Mouse (Mus musculus): Measurements from ENCODE around the gene Pdlim1. TPM values are rescaled to one million over a fixed set of nuclear protein-coding genes. Genes with fewer than 3 reads are reported as not detected.

Gene Pdlim1
- total and polyA plus RNA-seq, 2 experiments from 2014 or later: 2.8 to 6.6 TPM

- Histone ChIP-seq H3K27me3 (ENCODE audit: insufficient read depth, low read length) (no peaks in the 10 kb centered on the region), H3K27ac (ENCODE audit: low read depth, low read length) (no peak overlapping the region), H3K4me1 (ENCODE audit: insufficient read depth) (no peaks in the 10 kb centered on the region), H3K9ac (no peak overlapping the region), H3K4me3 (ENCODE audit: low read depth, low read length) (no peak overlapping the region), H3K36me3 (ENCODE audit: insufficient read depth) (peaks cover 55% of the 10 kb centered on the region), H3K4me2 (ENCODE audit: low read depth) (no peak overlapping the region), H3K9me3 (ENCODE audit: low read length) (no peaks in the 10 kb centered on the region)
- no peak for TF ChIP-seq CTCF (IDR thresholded peaks at IDR 0.05; ENCODE audit: low read depth)
- WGBS: 96% methylated on average over 12 of the region's 12 CpGs
- no peak for ATAC-seq
- DNase-seq: no peak
Measured at GRCm38 (mm10) chr19:40309911-40310310, 38.3 kb upstream of the Pdlim1 start.

DNA sequence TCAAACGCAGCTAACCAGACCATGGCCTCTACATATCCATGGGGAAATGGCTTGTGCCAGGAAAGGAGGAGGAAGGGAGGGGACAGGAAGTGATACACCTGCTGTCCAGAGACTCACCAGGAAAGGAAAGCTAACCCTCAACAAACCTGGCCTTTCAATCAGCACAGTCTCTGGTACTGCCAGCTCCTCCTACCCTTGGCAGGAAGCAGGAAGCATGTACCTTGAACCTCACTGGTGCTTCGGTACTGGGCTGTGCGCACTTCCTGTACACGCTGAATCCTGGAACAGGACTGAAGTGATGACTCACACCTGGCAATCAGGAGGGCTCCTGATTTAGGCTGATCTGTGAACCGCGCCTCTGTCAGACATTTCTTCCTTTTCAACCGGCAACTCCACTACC is 35.9 kb upstream of the Pdlim1 start:
- H3K9ac ChIP-seq: no peak overlapping the region
- no peaks in the 10 kb centered on the region for H3K27me3 ChIP-seq (ENCODE audit: insufficient read depth, low read length)
- 90% methylated on average over 7 of the region's 7 CpGs for WGBS
- DNase-seq (no peak), ATAC-seq (no peak)
- no peaks in the 10 kb centered on the region for H3K9me3 ChIP-seq (ENCODE audit: low read length)
- no peaks in the 10 kb centered on the region for H3K4me1 ChIP-seq (ENCODE audit: insufficient read depth)
- H3K4me2 ChIP-seq (ENCODE audit: low read depth): no peak overlapping the region
- peaks cover 44% of the 10 kb centered on the region for H3K36me3 ChIP-seq (ENCODE audit: insufficient read depth)
- no peak overlapping the region for H3K4me3 ChIP-seq (ENCODE audit: low read depth, low read length)
- no peak overlapping the region for H3K27ac ChIP-seq (ENCODE audit: low read depth, low read length)
- TF ChIP-seq CTCF (IDR thresholded peaks at IDR 0.05; ENCODE audit: low read depth): no peak

DNA sequence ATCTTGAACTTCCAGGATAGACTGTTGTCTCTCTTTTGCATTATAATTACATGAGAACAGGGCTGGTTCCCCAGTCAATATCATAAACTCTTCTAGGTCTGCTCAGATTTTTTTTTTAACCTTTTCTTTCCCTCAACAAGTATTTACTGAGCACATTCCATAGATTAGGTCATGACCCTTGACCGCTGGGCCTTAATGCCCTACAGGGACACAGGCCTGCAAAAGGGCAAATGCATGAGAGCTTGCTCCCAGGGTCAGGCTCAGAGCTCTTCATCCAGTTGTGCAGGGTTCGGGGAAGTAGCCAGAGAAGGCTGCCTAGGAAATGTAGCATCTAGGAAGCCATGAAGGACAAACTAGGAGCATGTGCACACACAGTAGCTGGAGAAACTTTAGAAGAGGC is 35.0 kb upstream of the Pdlim1 start:
- DNase-seq (no peak), ATAC-seq (no peak)
- Histone ChIP-seq H3K4me1 (ENCODE audit: insufficient read depth) (no peaks in the 10 kb centered on the region), H3K9me3 (ENCODE audit: low read length) (no peaks in the 10 kb centered on the region), H3K9ac (no peak overlapping the region), H3K4me3 (ENCODE audit: low read depth, low read length) (no peak overlapping the region), H3K27me3 (ENCODE audit: insufficient read depth, low read length) (no peaks in the 10 kb centered on the region), H3K4me2 (ENCODE audit: low read depth) (no peak overlapping the region), H3K27ac (ENCODE audit: low read depth, low read length) (no peak overlapping the region), H3K36me3 (ENCODE audit: insufficient read depth) (peaks cover 40% of the 10 kb centered on the region)
- no peak for TF ChIP-seq CTCF (IDR thresholded peaks at IDR 0.05; ENCODE audit: low read depth)
- 81% methylated on average over 2 of the region's 2 CpGs for WGBS

DNA sequence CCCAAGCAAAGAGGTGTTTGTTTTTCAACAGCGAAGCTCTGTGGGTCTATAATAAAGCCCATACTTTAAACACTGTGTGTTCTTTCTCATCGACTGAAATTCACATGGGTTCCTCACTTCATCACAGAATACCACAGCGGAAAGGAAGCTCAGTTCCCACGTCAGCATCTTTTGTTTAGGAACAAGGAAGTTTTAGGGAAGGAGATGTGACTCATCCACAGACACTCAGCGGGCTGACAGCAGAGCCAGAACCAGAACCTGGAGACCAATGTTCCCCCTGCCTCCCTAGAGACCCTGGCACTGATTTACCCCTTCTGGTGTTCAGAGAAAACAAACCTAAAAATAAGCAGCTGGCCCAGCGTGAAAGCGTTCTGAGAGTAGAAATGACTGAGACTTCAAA is 33.8 kb upstream of the Pdlim1 start:
- Histone ChIP-seq H3K9ac (no peak overlapping the region), H3K36me3 (ENCODE audit: insufficient read depth) (peaks cover 34% of the 10 kb centered on the region), H3K4me3 (ENCODE audit: low read depth, low read length) (no peak overlapping the region), H3K9me3 (ENCODE audit: low read length) (no peaks in the 10 kb centered on the region), H3K4me2 (ENCODE audit: low read depth) (no peak overlapping the region), H3K27ac (ENCODE audit: low read depth, low read length) (no peak overlapping the region), H3K4me1 (ENCODE audit: insufficient read depth) (no peaks in the 10 kb centered on the region), H3K27me3 (ENCODE audit: insufficient read depth, low read length) (no peaks in the 10 kb centered on the region)
- TF ChIP-seq CTCF (IDR thresholded peaks at IDR 0.05; ENCODE audit: low read depth): no peak
- DNase-seq (no peak), ATAC-seq (no peak)
- WGBS: 75% methylated on average over 7 of the region's 7 CpGs

DNA sequence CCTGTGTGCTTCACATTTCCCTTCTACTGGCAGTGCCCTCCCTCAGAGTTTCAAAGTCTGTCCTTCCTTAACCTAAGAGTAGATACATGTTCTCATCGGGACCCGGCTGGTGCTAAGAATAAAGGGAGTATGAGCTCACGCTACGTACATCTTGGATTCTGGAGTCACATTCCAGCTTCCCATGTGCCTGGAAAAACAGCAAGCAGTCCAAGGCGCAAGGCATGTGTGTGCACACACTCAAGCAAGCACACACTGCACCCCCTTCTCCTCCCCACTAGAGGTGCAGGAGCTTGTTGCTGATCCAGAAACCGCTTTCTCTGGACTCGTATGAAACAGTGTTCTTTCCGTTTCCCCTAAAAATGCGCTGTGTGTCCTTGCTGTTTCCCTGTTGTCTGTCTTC is 31.3 kb upstream of the Pdlim1 start:
- H3K27me3 ChIP-seq (ENCODE audit: insufficient read depth, low read length): no peaks in the 10 kb centered on the region
- peak; percentile 26 for ATAC-seq
- H3K4me2 ChIP-seq (ENCODE audit: low read depth): no peak overlapping the region
- peaks cover 26% of the 10 kb centered on the region for H3K36me3 ChIP-seq (ENCODE audit: insufficient read depth)
- no peak for DNase-seq
- H3K9ac ChIP-seq: no peak overlapping the region
- WGBS: 82% methylated on average over 9 of the region's 9 CpGs
- H3K27ac ChIP-seq (ENCODE audit: low read depth, low read length): no peak overlapping the region
- 0 out of 2 replicates have a peak, but pooled peaks cover 5% of the 10 kb centered on the region for H3K4me1 ChIP-seq (ENCODE audit: insufficient read depth)
- no peaks in the 10 kb centered on the region for H3K9me3 ChIP-seq (ENCODE audit: low read length)
- TF ChIP-seq CTCF (IDR thresholded peaks at IDR 0.05; ENCODE audit: low read depth): peak; percentile 13; the same call in 1 of the 2 replicates
- H3K4me3 ChIP-seq (ENCODE audit: low read depth, low read length): no peak overlapping the region

GRCm38 (mm10) chr19:40302477-40302876 is 30.8 kb upstream of the Pdlim1 start:
- H3K27me3 ChIP-seq (ENCODE audit: insufficient read depth, low read length): no peaks in the 10 kb centered on the region
- no peak for DNase-seq
- TF ChIP-seq CTCF (IDR thresholded peaks at IDR 0.05; ENCODE audit: low read depth): no peak
- ATAC-seq: no peak
- 72% methylated on average over 5 of the region's 5 CpGs for WGBS
- no peak overlapping the region for H3K4me2 ChIP-seq (ENCODE audit: low read depth)
- no peaks in the 10 kb centered on the region for H3K9me3 ChIP-seq (ENCODE audit: low read length)
- 0 out of 2 replicates have a peak, but pooled peaks cover 5% of the 10 kb centered on the region for H3K4me1 ChIP-seq (ENCODE audit: insufficient read depth)
- H3K27ac ChIP-seq (ENCODE audit: low read depth, low read length): no peak overlapping the region
- no peak overlapping the region for H3K9ac ChIP-seq
- H3K4me3 ChIP-seq (ENCODE audit: low read depth, low read length): no peak overlapping the region
- peaks cover 22% of the 10 kb centered on the region for H3K36me3 ChIP-seq (ENCODE audit: insufficient read depth)

GRCm38 (mm10) chr19:40299983-40300759 is 28.5 kb upstream of the Pdlim1 start:
- H3K36me3 ChIP-seq (ENCODE audit: insufficient read depth): peaks cover 20% of the 10 kb centered on the region
- H3K9me3 ChIP-seq (ENCODE audit: low read length): no peaks in the 10 kb centered on the region
- peak; percentile 67 for ATAC-seq
- H3K4me1 ChIP-seq (ENCODE audit: insufficient read depth): 0 out of 2 replicates have a peak, but pooled peaks cover 5% of the 10 kb centered on the region
- no peak for TF ChIP-seq CTCF (IDR thresholded peaks at IDR 0.05; ENCODE audit: low read depth)
- H3K27ac ChIP-seq (ENCODE audit: low read depth, low read length): peak overlapping the region; percentile 62
- H3K27me3 ChIP-seq (ENCODE audit: insufficient read depth, low read length): no peaks in the 10 kb centered on the region
- H3K4me2 ChIP-seq (ENCODE audit: low read depth): no peak overlapping the region
- no peak overlapping the region for H3K9ac ChIP-seq
- WGBS: 66% methylated on average over 12 of the region's 12 CpGs
- H3K4me3 ChIP-seq (ENCODE audit: low read depth, low read length): no peak overlapping the region
- DNase-seq: peak; percentile 41

Data from forebrain, postnatal 0 days (tissue).